Mouse (Mus musculus) embryo, embryonic 10.5 days (tissue): ENCODE results near the gene Art5.

Source experiments
- DNase-seq: peaks from one replicate; pipeline ENCODE4 v3.0.0-alpha.2; 2015; ENCODE audit warnings: low spot score

The Art5 gene

DNA sequence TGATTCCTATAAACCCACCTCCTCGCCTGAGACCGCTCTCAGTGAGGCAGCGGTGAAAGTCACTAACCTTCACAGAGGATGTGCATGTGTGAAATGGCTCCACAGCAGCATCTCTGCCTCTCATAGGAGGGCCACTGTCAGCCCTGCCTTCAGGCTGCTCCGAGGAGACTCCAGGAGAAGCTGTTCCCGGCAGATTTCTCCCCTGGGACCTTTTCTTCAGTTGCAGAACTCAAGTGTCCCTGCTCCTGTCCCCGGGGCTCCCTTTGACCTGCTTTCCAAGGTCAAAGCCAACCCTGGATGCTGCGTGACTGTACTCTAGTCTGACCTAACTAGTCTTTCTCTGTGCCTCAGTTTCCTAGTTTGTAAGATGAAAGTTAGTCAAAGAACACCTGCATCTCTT lies at the start of gene Art5:
Art5 (minus strand) TSS at position 319 of the 400 bp plus-strand sequence.
- DNase-seq = no peak

GRCm38 (mm10) chr7:102153691-102154090 lies 44.4 kb upstream of the Art5 start:
- DNase-seq = no peak

DNA sequence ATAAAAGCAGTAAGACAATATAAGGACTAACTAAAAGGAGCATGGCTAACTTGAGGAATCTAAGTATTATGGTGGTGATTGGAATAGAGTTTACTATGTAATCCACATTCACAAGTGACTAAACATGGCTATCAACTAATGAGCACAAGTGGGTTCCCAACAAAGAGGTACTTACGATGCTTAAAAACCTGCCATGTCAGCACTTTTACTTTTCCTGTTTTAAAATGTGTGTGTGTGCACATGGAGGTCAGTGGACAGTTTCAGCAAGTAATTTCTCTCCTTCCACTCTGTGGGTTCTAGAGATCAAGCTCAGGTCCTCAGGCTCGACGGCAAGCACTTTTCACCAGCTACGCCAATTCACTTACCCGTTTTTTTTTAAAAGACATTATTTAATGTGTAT lies 28.6 kb upstream of the Art5 start:
- DNase-seq = no peak

GRCm38 (mm10) chr7:102137464-102137863 lies 28.2 kb upstream of the Art5 start:
- DNase-seq = peak; percentile 72

DNA sequence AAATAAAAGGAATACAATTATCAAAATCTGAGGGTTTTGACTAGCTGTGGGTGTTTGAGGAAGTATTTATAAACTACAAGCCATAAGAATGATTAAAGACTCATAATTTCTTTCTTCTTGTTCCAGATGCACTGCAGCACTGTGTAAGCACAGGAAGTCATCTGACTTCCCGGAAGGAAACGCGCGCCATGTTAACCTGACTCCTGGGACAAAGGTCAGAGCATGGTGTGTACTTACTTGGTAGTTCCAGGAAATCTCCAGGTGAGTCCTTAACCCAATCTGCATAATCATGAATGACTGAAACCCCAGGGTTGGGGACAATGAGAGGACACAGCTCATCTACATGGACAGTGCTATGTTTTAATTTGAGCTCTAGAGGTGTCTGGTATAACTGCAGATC lies 23.1 kb upstream of the Art5 start:
- DNase-seq = no peak

DNA sequence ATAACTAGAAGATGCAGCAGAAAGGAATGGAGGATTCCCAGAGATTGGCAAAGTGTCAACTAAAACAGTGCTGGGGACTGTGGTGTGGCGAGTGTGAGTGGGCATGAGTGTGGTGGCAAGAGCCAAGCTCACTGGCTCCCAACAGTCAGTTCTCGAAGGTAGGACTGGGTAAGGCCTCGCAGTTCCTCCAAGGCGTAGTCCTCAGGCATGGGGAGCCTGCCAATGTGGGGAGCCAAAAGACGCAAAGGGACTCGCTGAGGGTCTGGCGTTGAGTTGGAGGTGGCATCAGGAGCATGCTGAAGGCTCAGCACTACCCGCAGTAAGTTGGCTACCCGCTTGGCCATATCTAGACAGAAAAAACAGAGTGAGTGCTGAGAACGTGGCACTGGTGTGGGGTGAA lies 11.0 kb upstream of the Art5 start:
- DNase-seq = no peak

DNA sequence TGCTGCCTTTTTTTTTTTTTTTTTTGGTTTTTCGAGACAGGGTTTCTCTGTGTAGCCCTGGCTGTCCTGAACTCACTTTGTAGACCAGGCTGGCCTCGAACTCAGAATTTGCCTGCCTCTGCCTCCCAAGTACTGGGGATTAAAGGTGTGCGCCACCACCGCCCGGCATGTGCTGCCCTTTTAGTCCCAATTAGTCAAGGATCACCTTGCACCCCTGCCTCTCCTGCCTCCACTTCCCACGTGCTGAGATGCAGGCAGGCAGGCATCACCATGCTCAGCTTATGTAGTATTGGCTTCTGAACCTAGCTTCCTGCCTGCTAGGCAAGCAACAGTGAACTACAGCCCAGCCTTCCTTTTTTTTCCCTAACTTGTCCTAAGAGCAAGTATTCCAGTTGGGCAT lies 8.1 kb upstream of the Art5 start:
- DNase-seq = no peak

DNA sequence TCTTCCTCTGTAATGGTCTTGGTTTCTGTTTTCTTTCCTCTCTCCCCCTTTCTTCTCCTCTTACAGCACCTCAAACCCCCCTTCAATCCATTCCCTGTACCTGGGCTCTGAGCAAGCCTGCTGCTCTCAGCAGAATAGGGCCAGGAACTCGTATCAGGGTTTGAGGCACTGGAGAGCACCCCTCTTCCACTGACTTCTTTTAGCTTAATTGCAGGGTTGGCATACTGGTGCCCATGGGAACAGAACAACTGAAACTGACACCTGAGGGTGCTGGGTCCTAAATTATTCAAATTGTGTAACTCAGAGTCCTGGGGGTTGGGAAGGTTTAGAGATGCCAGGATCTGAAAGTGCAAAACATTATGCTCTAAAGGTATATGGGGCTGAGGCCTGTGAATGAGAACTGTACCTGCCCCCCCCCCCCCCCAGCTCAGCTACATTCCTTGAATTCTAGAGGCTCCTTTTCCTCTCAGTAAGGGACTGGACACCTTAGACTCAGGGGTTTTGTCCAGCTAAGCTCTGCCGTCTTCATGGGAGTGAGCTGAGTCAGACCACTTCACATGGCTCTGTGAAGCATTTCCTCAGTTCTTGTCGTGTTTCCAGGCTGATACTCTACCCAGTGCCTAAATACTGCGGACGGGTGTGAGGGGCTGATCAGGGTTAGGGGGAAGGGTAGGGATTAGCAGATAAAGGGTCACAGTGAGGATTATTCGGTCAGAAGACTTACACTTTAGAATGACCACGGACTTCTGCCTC lies 7.5 kb upstream of the Art5 start, which contains the start of gene Chrna10:
Chrna10 (minus strand) TSS at position 250 of the 753 bp plus-strand sequence.
- no peak for DNase-seq

GRCm38 (mm10) chr7:102113151-102113729 lies 4.0 kb upstream of the Art5 start:
- no peak for DNase-seq

DNA sequence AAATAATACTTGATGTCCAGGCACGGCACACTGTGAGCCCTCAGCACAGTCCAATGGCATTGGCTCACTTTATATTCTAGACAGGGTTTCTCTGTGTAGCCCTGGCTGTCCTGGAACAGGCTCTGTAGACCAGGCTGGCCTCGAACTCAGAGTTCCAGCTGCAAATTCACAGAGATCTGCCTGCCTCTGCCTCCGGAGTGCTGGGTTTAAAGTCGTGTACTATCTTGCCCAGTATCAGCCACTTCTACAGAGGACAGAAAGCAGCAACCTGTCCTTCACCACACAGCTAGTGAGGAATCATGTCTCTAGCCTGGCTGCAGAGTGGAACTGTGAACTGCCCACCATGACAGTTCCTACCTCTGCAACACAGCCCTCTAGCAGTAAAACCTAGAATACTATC lies 457 bp upstream of the Art5 start:
- DNase-seq = no peak

GRCm38 (mm10) chr7:102108206-102108605 lies 1.1 kb downstream of the Art5 start:
- DNase-seq = no peak

GRCm38 (mm10) chr7:102106700-102107141 lies 2.6 kb downstream of the Art5 start:
- DNase-seq = peak; percentile 33

- no peak for DNase-seq
These were observed 5.2 kb downstream of the Art5 start for GRCm38 (mm10) chr7:102104126-102104525.

DNA sequence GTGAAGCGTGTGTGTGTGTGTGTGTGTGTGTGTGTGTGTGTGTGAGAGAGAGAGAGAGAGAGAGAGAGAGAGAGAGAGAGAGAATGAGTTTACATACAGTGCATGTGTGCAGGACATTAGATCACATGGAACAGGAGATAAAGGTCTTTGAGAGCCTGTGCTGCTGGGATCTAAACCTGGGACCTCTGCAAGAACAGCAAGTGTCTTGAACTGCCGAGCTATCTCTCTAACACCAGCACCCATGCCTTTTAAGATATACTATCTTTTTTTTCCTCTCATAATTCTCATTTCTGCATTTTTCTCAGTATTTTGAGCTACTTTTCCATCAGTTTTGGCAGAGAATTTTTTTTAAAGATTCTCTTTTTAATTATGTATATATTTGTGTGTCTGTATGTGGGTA lies 5.7 kb downstream of the Art5 start:
- DNase-seq = no peak

DNA sequence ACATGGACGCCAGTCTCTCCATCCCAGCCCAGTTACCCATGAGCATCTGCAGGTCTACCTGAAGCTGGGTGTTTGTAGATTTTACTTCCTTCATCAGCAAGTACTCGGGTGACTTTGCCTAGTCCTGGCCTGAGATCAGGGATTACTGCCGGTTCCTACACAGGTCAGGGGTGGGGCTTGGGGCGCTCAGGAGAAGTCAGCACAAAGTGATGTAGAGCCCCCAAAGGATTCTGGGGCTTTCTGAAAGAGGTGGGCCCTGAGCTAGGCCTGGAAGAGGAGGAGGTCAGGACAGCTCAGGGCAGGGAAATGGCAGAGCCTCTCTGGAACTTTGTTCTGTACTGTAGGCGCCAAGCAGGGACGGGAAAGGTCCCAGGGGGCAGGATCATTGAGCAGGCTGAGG lies 6.6 kb downstream of the Art5 start:
- no peak for DNase-seq

GRCm38 (mm10) chr7:102102241-102102640 lies 7.0 kb downstream of the Art5 start:
- DNase-seq = peak; percentile 36

DNA sequence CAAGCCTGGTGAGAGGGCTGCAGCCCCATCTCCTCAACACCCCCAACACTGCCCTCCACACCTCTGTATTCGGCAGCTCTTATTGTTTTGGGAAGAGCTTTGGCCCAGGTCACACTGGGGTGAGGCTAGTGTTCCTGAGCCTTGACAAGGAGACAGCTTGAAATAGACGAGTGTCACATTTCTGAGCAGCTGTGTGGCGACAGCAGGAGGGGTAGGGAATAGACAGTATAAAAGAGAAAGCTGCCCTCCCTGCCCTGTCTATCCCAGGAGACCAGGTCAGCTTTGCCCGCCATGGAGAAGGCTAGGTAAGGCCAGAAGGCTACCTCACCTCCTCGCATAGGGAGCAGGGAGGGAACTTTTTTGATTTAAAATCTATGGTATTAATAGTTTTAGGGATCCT lies 7.8 kb downstream of the Art5 start, which contains the start of gene Art1:
Art1 (plus strand) TSS at position 257 of the 400 bp plus-strand sequence.
- peak; percentile 29 for DNase-seq

DNA sequence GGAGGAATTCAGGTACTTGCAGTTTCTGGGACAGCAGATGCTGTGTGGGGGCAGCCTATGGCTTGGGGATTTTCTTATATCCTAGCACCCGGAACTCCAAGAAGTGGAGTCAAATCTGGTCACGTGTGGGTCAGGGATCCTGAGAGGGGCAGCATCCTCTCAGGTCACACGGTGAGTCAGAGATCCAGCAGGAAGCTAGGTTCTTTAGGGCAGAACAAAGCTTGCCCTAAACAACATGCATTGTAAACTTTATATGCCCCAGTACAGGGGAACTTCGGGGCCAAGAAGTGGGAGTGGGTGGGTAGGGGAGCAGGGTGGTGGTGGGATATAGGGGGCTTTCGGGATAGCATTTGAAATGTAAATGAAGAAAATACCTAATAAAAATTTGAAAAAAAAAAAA lies 8.4 kb downstream of the Art5 start:
- DNase-seq = no peak

DNA sequence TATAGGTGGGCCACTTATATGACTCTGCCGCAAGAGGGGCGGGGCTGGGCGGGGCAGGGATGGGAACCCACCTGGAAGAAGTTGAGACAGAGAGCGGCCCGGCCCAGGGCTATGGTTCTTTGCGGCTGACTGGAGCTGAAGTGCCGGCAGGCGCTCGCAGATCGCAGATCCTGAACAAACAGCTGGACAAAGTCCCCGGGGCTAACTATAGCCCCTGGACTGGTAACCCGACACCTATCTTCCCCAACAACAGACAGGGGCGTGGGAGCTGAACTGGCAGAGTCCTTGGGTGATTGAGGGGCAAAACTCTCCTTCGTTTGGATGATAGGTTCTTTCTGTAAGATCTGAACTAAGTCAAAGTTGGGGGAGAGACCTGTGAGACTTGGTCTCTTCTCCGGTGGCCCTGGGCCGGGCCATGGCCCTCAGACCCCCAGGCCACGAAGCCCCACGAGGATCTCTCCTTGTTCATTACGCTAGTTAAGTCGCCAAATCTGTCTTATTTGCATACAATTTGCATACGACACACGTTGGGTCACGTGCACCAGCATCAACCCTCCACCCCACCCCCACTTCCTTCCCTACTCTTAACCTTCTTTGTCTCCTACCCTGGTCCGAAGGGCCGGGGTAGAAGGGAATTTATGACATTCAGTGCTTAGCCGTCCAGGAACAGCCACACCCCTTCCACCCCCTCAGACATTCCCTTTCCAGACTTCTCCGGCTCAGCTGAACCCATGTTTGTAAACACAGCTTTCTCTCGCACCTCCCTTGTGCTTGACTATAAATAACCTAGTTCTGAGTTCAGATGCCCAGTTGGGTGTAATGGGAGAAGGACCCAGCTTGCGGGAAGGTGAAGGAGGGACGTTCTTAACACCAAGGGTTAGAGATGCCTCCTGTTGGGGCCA lies 9.3 kb downstream of the Art5 start:
- peak; percentile 84 for DNase-seq

GRCm38 (mm10) chr7:102087336-102087735 lies 22.0 kb downstream of the Art5 start:
- no peak for DNase-seq

- DNase-seq = no peak
These were observed 25.1 kb downstream of the Art5 start for GRCm38 (mm10) chr7:102084041-102084696.

- no peak for DNase-seq
These were observed 26.5 kb downstream of the Art5 start, which contains the start of gene Trpc2 for GRCm38 (mm10) chr7:102082816-102083215. TSS of gene Trpc2 (plus strand) at chr7:102083116.
